Mouse (Mus musculus) brain, adult 10 weeks (tissue): ENCODE data around the gene Ralgps2. TPM values are rescaled to one million over a fixed set of nuclear protein-coding genes. Genes with fewer than 3 reads are reported as not detected.

Experiments used
- polyA plus RNA-seq: library from polyadenylated mRNA; stranded (reverse); fragments of 350-450 nt; fragmentation: Illumina TruSeq; extraction: RNeasy Lipid Tissue Mini Kit (QIAGEN cat#74804); gene quantifications from one replicate; pipeline ENCODE4 v1.2.3, GENCODE M21; 2015; ENCODE audit warnings: low read depth, low replicate concordance

Gene Ralgps2
- polyA plus RNA-seq = 19.0 TPM

GRCm38 (mm10) chr1:156939251-156940141 lies at the start of gene Ralgps2:
Ralgps2 (minus strand) TSS chr1:156939626.

GRCm38 (mm10) chr1:156838177-156838576 lies 101.2 kb downstream of the Ralgps2 start, which contains the start of gene Angptl1:
Angptl1 (plus strand) TSS chr1:156838562.

Other genes with a start within 250 kb of the Ralgps2 start
- 59.7 TPM for gene Fam20b, start 220.5 kb downstream of the Ralgps2 start, polyA plus RNA-seq
- gene Angptl1, start 101.1 kb downstream of the Ralgps2 start, polyA plus RNA-seq = 0.37 TPM
- gene Tex35, start 169.1 kb upstream of the Ralgps2 start, polyA plus RNA-seq = not detected